Mouse (Mus musculus): Measurements from ENCODE around the gene Gtdc1.

DNA sequence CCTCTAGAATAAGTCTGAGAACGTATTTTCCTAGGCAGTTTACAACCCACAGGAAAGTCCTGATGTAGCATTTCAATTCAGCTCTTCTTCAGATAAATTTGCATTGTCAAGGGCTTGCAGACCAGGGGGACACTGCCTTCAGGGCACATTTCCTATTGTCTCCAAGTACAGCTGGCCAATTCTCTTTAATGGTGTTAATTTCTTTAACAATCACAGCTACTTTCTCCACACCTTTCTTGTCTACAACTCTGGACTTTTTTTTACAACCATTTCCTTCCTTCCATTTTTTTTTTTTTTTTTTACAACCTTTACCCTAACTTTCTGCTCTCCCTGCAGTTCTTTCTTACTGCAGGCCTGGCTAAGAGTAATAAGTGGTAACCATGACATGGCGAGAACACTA is 97.7 kb downstream of the Gtdc1 start:
- TF ChIP-seq CTCF (IDR thresholded peaks at IDR 0.05; ENCODE audit: low read depth, low read length), result no peak
- no peak for TF ChIP-seq TAL1 (conservative IDR thresholded peaks at IDR 0.05; ENCODE audit: low read depth, low read length)
- TF ChIP-seq POLR2AphosphoS5 (IDR thresholded peaks at IDR 0.05; ENCODE audit: insufficient replicate concordance, low read depth, low read length), result no peak

Data from G1E (cell line).